Mouse (Mus musculus): ENCODE results near the gene Ces1a.

Ces1a gene

GRCm38 (mm10) chr8:92996840-92997239 is 51.2 kb downstream of the Ces1a start:
- DNase-seq (ENCODE audit: low read depth, low spot score) = peak; percentile 53

GRCm38 (mm10) chr8:92984376-92984775 is 63.6 kb downstream of the Ces1a start:
- DNase-seq (ENCODE audit: low read depth, low spot score) = no peak

GRCm38 (mm10) chr8:92982491-92982890 is 65.5 kb downstream of the Ces1a start:
- DNase-seq (ENCODE audit: low read depth, low spot score) = no peak

- no peak for DNase-seq (ENCODE audit: low read depth, low spot score)
Measured at GRCm38 (mm10) chr8:92976656-92977055, 71.3 kb downstream of the Ces1a start.

GRCm38 (mm10) chr8:92972949-92973348 is 75.0 kb downstream of the Ces1a start:
- DNase-seq (ENCODE audit: low read depth, low spot score) = no peak
